Mouse (Mus musculus): ENCODE measurements around the gene Slc26a11. TPM values are rescaled to one million over a fixed set of nuclear protein-coding genes. Genes with fewer than 3 reads are reported as not detected.

Gene Slc26a11
- polyA plus RNA-seq, 1 experiment from 2014 or later, result 6.3 TPM

- Histone ChIP-seq H3K9me3 (no peaks in the 10 kb centered on the region), H3K36me3 (replicated peaks) (no peaks in the 10 kb centered on the region), H3K4me1 (no peaks in the 10 kb centered on the region), H3K27me3 (peaks cover 4% of the 10 kb centered on the region; the same call in 1 of the 2 replicates), H3K9ac (no peak overlapping the region), H3K4me3 (replicated peaks) (no peak overlapping the region), H3K27ac (no peak overlapping the region), H3K4me2 (no peak overlapping the region)
- ATAC-seq (ENCODE audit: low FRiP score), result no peak
- WGBS, result 70% methylated on average over 16 of the region's 16 CpGs
Observed at GRCm38 (mm10) chr11:119419327-119420118, 64.2 kb downstream of the Slc26a11 start.

DNA sequence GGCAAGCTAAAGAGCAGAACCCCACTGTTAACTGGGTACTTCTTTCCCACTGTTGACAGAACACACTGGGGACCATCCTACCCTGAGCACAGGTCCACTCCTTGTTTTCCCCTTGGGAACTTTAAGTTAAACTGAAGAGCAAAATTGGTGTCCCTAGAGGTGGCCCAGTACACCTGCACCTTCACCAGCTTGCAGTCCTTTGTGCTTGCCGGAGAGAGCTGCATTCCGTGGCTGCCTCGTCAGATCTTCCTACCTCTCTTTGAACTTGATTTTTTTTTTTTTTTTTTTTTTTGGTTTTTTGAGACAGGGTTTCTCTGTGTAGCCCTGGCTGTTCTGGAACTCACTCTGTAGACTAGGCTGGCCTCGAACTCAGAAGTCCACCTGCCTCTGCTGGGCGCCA lies 65.1 kb downstream of the Slc26a11 start:
- no peak for ATAC-seq (ENCODE audit: low FRiP score)
- Histone ChIP-seq H3K4me3 (replicated peaks) (no peak overlapping the region), H3K36me3 (replicated peaks) (no peaks in the 10 kb centered on the region), H3K4me2 (no peak overlapping the region), H3K9ac (no peak overlapping the region), H3K27me3 (peaks cover 4% of the 10 kb centered on the region; the same call in 1 of the 2 replicates), H3K27ac (no peak overlapping the region), H3K4me1 (no peaks in the 10 kb centered on the region), H3K9me3 (no peaks in the 10 kb centered on the region)
- WGBS, result 88% methylated on average over 5 of the region's 5 CpGs

DNA sequence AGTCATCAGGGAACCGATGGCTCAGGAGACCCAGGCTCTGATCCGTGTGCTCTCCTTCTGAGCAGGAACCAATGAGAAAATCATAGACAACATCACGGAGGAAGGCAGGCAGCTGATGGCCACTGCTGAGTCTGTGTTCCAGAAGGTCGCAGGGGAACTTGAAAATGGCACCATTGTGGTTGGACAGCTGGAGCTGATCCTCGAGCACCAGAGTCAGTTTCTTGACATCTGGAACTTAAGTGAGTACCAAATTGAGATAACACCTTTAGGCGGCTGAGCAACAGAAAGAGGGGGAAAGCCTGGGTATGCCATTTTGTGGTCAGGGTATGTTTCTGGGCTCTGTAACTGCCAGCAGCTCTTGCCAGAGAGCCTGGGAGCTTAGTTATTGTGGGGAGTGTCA lies 72.1 kb downstream of the Slc26a11 start:
- no peaks in the 10 kb centered on the region for H3K36me3 ChIP-seq (replicated peaks)
- no peak overlapping the region for H3K27ac ChIP-seq
- H3K4me2 ChIP-seq, result no peak overlapping the region
- peaks cover 12% of the 10 kb centered on the region for H3K4me1 ChIP-seq
- H3K9me3 ChIP-seq, result no peaks in the 10 kb centered on the region
- no peak for ATAC-seq (ENCODE audit: low FRiP score)
- no peak overlapping the region for H3K4me3 ChIP-seq (replicated peaks)
- peaks cover 4% of the 10 kb centered on the region; the same call in 1 of the 2 replicates for H3K27me3 ChIP-seq
- 88% methylated on average over 6 of the region's 6 CpGs for WGBS
- H3K9ac ChIP-seq, result no peak overlapping the region

DNA sequence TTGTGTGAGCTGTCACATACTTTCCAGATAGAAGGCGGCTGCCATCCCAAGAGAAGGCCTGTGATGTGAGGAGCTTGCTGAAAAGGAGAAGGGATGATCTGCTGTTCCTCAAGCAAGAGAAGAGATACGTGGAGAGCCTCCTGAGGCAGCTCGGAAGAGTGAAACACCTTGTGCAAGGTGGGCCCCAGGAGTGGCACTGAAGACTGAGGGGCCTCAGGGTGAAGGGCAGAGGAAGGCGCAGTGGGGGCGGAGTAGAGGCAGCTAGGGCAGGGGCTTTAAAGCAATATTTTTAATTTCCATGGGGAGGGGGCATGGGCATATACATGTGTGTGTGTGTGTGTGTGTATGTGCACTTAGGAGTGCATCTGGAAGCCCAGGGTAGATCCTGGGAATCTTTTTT lies 72.6 kb downstream of the Slc26a11 start:
- Histone ChIP-seq H3K9me3 (no peaks in the 10 kb centered on the region), H3K36me3 (replicated peaks) (no peaks in the 10 kb centered on the region), H3K9ac (no peak overlapping the region), H3K27me3 (peaks cover 4% of the 10 kb centered on the region; the same call in 1 of the 2 replicates), H3K4me2 (peak overlapping the region; percentile 52), H3K27ac (no peak overlapping the region), H3K4me1 (peaks cover 12% of the 10 kb centered on the region), H3K4me3 (replicated peaks) (peak overlapping the region; percentile 28)
- 86% methylated on average over 5 of the region's 5 CpGs for WGBS
- no peak for ATAC-seq (ENCODE audit: low FRiP score)

DNA sequence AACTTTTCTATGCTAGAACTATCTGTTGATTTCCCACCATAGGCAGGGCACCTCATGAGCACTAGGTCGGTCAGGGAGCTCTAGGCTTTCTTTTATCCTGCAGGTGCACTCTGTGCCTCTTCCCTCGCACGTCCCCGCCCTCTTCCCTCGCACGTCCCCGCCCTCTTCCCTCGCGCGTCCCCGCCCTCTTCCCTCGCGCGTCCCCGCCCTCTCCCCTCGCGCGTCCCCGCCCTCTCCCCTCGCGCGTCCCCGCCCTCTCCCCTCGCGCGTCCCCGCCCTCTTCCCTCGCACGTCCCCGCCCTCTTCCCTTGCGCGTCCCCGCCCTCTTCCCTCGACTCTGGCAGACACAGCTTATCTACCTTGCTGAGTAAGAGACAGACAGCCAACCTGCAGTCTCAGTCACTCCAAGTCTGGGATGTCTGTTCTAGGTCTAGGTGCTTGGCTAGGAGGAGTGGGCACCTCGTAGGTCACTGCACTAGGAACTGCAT lies 73.3 kb downstream of the Slc26a11 start:
- Histone ChIP-seq H3K9ac (peak overlapping the region; percentile 38; the same call in 1 of the 2 replicates), H3K27ac (0 out of 2 replicates have a peak overlapping the region, but pooled peaks have one; percentile 53), H3K4me1 (peaks cover 12% of the 10 kb centered on the region), H3K9me3 (no peaks in the 10 kb centered on the region), H3K36me3 (replicated peaks) (no peaks in the 10 kb centered on the region), H3K4me3 (replicated peaks) (peak overlapping the region; percentile 28), H3K27me3 (peaks cover 4% of the 10 kb centered on the region; the same call in 1 of the 2 replicates), H3K4me2 (peak overlapping the region; percentile 52)
- peak; percentile 61; the same call in 1 of the 2 replicates for ATAC-seq (ENCODE audit: low FRiP score)
- WGBS, result 1% methylated on average over 31 of the region's 35 CpGs

MicroRNAs encoded within 50 kb of the gene (microRNA counts, 519-probe panel; counts per million panel counts)
- not detected for microRNA mmu-miR-1932

Small RNAs within 50 kb of the gene (microRNA-seq; reads per million reads assigned to microRNA genes)
- gene Mir1932, result not detected

Other genes with a start within 250 kb of the Slc26a11 start
- gene Tbc1d16, start 127.1 kb upstream of the Slc26a11 start, polyA plus RNA-seq (2016; fragmentation: Nextera tagmentation; extraction: Ambion mirVana), result 28.0 and 28.1 TPM in 2 replicates
- gene Ccdc40, start 127.0 kb upstream of the Slc26a11 start, polyA plus RNA-seq (2016; fragmentation: Nextera tagmentation; extraction: Ambion mirVana), result 20.7 TPM in 2 replicates
- gene Gaa, start 87.7 kb upstream of the Slc26a11 start, polyA plus RNA-seq (2016; fragmentation: Nextera tagmentation; extraction: Ambion mirVana), result 31.6 and 33.3 TPM in 2 replicates
- 366 and 368 TPM in 2 replicates for gene Eif4a3, start 55.5 kb upstream of the Slc26a11 start, polyA plus RNA-seq (2016; fragmentation: Nextera tagmentation; extraction: Ambion mirVana)
- gene Card14, start 47.8 kb upstream of the Slc26a11 start, polyA plus RNA-seq (2016; fragmentation: Nextera tagmentation; extraction: Ambion mirVana), result 0.06 and 0.13 TPM in 2 replicates
- 4.4 and 6.2 TPM in 2 replicates for gene Sgsh, start within 50 bp of the Slc26a11 start, polyA plus RNA-seq (2016; fragmentation: Nextera tagmentation; extraction: Ambion mirVana)
- gene Rnf213, start 37.5 kb downstream of the Slc26a11 start, polyA plus RNA-seq (2016; fragmentation: Nextera tagmentation; extraction: Ambion mirVana), result 1.9 and 2.0 TPM in 2 replicates
- gene Endov, start 135.8 kb downstream of the Slc26a11 start, polyA plus RNA-seq (2016; fragmentation: Nextera tagmentation; extraction: Ambion mirVana), result 23.1 and 23.5 TPM in 2 replicates
- 4.0 and 4.8 TPM in 2 replicates for gene Nptx1, start 192.2 kb downstream of the Slc26a11 start, polyA plus RNA-seq (2016; fragmentation: Nextera tagmentation; extraction: Ambion mirVana)
- 15.8 and 16.1 TPM in 2 replicates for gene Rptor, start 247.3 kb downstream of the Slc26a11 start, polyA plus RNA-seq (2016; fragmentation: Nextera tagmentation; extraction: Ambion mirVana)